In genomic region chr13:9127715-9128114, GRCm38 (mm10) we compare ENCODE assay signal across 26 mouse cellular contexts. TPM values are rescaled to one million over a fixed set of nuclear protein-coding genes. Genes with fewer than 3 reads are reported as not detected.
DNase-seq lines count a peak whose midpoint lies in the region; ATAC-seq and TF ChIP-seq lines count a peak whose summit lies in the region.
"Had no signal": no experiment of that assay in that cellular context is flagged by ENCODE, and none has a peak within 500 bp of the region (broad histone marks: within the 10 kb centered on the region; RNA-seq: fewer than 3 reads in every experiment).

No protein-coding gene starts in this region.

- peaks cover 24% of the 10 kb centered on the region for H3K36me3 ChIP-seq in heart, adult 2 months (ENCODE audit: control insufficient read depth, insufficient read depth, low read length)
- H3K36me3 ChIP-seq in heart, embryonic 13.5 days: peaks cover 81% of the 10 kb centered on the region

- peak overlapping the region; percentile 38 for H3K4me3 ChIP-seq in heart, adult 2 months
- peak overlapping the region; percentile 46 for H3K4me3 ChIP-seq in heart, embryonic 13.5 days
- H3K4me3 ChIP-seq: embryonic facial prominence, embryonic 13.5 days; forebrain, embryonic 13.5 days; limb, embryonic 12.5 days; liver, embryonic 12.5 days; midbrain, embryonic 12.5 days; neural tube, embryonic 12.5 days; stomach, embryonic 15.5 days had no signal

- no peaks in the 10 kb centered on the region for H3K27me3 ChIP-seq in heart, adult 2 months (ENCODE audit: control insufficient read depth, insufficient read depth, low read length)
- no peaks in the 10 kb centered on the region for H3K27me3 ChIP-seq in heart, embryonic 13.5 days (replicated peaks)
- H3K27me3 ChIP-seq: embryonic facial prominence, embryonic 13.5 days; forebrain, embryonic 13.5 days; limb, embryonic 12.5 days; liver, embryonic 12.5 days; midbrain, embryonic 12.5 days; neural tube, embryonic 12.5 days; stomach, embryonic 15.5 days had no signal

- peaks cover 6% of the 10 kb centered on the region; the same call in 1 of the 2 replicates for H3K4me1 ChIP-seq in heart, adult 2 months (ENCODE audit: control insufficient read depth, insufficient read depth, low read length)
- H3K4me1 ChIP-seq in heart, embryonic 13.5 days: peaks cover 37% of the 10 kb centered on the region
- H3K4me1 ChIP-seq: embryonic facial prominence, embryonic 13.5 days; forebrain, embryonic 13.5 days; limb, embryonic 12.5 days; midbrain, embryonic 12.5 days; neural tube, embryonic 12.5 days; stomach, embryonic 15.5 days had no signal

- peak; percentile 61; the same call in 1 of the 2 replicates for ATAC-seq in heart, embryonic 13.5 days (ENCODE audit: extremely low read depth, insufficient number of reproducible peaks, low FRiP score, low TSS enrichment)
- ATAC-seq: forebrain, embryonic 13.5 days; inflammation-experienced regulatory T-cells, adult 6 months; liver, embryonic 12.5 days had no signal

- intact Hi-C loops in heart, postnatal 25 days (cut with DNase I): loop anchor here (10.0 kb wide), 1 partner anchor 133 kb away; the partner anchor contains the start of gene Gtpbp4
- intact Hi-C loops in heart, adult 2 months (cut with DNase I): no loop called here

- peak overlapping the region; percentile 66 for H3K4me2 ChIP-seq in heart, embryonic 13.5 days
- H3K4me2 ChIP-seq: embryonic facial prominence, embryonic 13.5 days; forebrain, embryonic 13.5 days; hindbrain, embryonic 14.5 days; limb, embryonic 12.5 days; liver, embryonic 12.5 days; midbrain, embryonic 12.5 days; neural tube, embryonic 12.5 days; stomach, embryonic 15.5 days had no signal

- TF ChIP-seq EP300 in heart, adult 2 months (IDR thresholded peaks at IDR 0.05; ENCODE audit: insufficient read depth, low read depth, low read length): no peak

- peak overlapping the region; percentile 81 for H3K27ac ChIP-seq in heart, adult 2 months
- H3K27ac ChIP-seq in heart, embryonic 13.5 days (replicated peaks): peak overlapping the region; percentile 91
- H3K27ac ChIP-seq: embryonic facial prominence, embryonic 13.5 days; forebrain, embryonic 13.5 days; hindbrain, embryonic 14.5 days; kidney, postnatal 0 days; limb, embryonic 12.5 days; liver, embryonic 12.5 days; midbrain, embryonic 12.5 days; neural tube, embryonic 12.5 days; stomach, embryonic 15.5 days had no signal

- WGBS in heart, adult 2 months: 50% methylated on average over 4 of the region's 4 CpGs
- 40% methylated on average over 4 of the region's 4 CpGs for WGBS in heart, embryonic 13.5 days

- H3K9ac ChIP-seq in heart, adult 2 months (ENCODE audit: low read depth, low read length): peak overlapping the region; percentile 56; the same call in 1 of the 2 replicates
- H3K9ac ChIP-seq in heart, embryonic 13.5 days: peak overlapping the region; percentile 72
- H3K9ac ChIP-seq: embryonic facial prominence, embryonic 13.5 days; forebrain, embryonic 13.5 days; hindbrain, embryonic 14.5 days; limb, embryonic 12.5 days; liver, embryonic 12.5 days; midbrain, embryonic 12.5 days; neural tube, embryonic 12.5 days; stomach, embryonic 15.5 days had no signal

- TF ChIP-seq POLR2A in heart, adult 2 months (IDR thresholded peaks at IDR 0.05; ENCODE audit: insufficient read depth, low read depth, low read length): peak; percentile 70

- DNase-seq in heart, adult 11 months: peak; percentile 90
- no peak for DNase-seq in heart, postnatal 25 days (ENCODE audit: low spot score)
- peak in 1 of 2 experiments; percentile 42 for DNase-seq in heart, adult 2 months
- DNase-seq in heart, postnatal 4 days: peak; percentile 48
- no peak for DNase-seq in thymus, postnatal 36 days
- DNase-seq in natural killer cell, adult 2 months (ENCODE audit: low spot score in 2 of 2): no peak
- no peak for DNase-seq in right cerebral cortex, postnatal 14 days
- DNase-seq: adrenal gland, postnatal 36 days; cerebellum, adult 11 months; cerebellum, postnatal 14 days; gastrocnemius, postnatal 10 days; kidney, adult 18-20 months; lung, adult 18-20 months; lung, postnatal 10 days; retina, postnatal 1 day had no signal

- H3K79me2 ChIP-seq in heart, adult 2 months (replicated peaks; ENCODE audit: control insufficient read depth, insufficient read depth, low read length): peaks cover 1% of the 10 kb centered on the region; the same call in 1 of the 2 replicates

- TF ChIP-seq CTCF in heart, adult 2 months (IDR thresholded peaks at IDR 0.05): no peak

- no peaks in the 10 kb centered on the region for H3K9me3 ChIP-seq in heart, embryonic 13.5 days
- H3K9me3 ChIP-seq: embryonic facial prominence, embryonic 13.5 days; forebrain, embryonic 13.5 days; limb, embryonic 12.5 days; liver, embryonic 12.5 days; midbrain, embryonic 12.5 days; neural tube, embryonic 12.5 days; stomach, embryonic 15.5 days had no signal

RNA-seq across cellular contexts. Expression of gene Larp4b, which starts 34.0 kb away (rescaled TPM):
- total RNA-seq in heart, postnatal 25 days (2021): 10 to 100 TPM; 76.3 to 81.3 TPM
- 10 to 100 TPM; 67.4 to 75.3 TPM for total RNA-seq in heart, adult 2 months (2021)
- polyA plus RNA-seq in heart, adult 2 months (2012; rRNA removed): 17.0 and 25.9 TPM in 2 replicates
- 23.1 and 23.3 TPM in 2 replicates for polyA plus RNA-seq in heart, embryonic 13.5 days (2015; fragmentation: Nextera tagmentation; extraction: Ambion mirVana)
- 10 to 100 TPM; 85.3 to 85.8 TPM for total RNA-seq in heart, postnatal 4 days (2021)

Comparison
In these comparisons a context has a peak if more than half of its experiments do, and no peak if none do; other contexts are left out.
1. DNase-seq: peak in heart, adult 11 months (single experiment) and heart, postnatal 4 days (single experiment); none in heart, postnatal 25 days (single experiment), thymus, postnatal 36 days (0 of 2), natural killer cell, adult 2 months (0 of 2) and right cerebral cortex, postnatal 14 days (single experiment).